Mouse (Mus musculus): ENCODE results near the gene Csf1.

The Csf1 gene

GRCm38 (mm10) chr3:107748260-107748955, 11.9 kb downstream of the Csf1 start:
- WGBS: 90% methylated on average over 14 of the region's 14 CpGs

GRCm38 (mm10) chr3:107746026-107746425, 14.2 kb downstream of the Csf1 start:
- whole genome bisulfite sequencing: 92% methylated on average over 3 of the region's 3 CpGs

GRCm38 (mm10) chr3:107743650-107744049, 16.6 kb downstream of the Csf1 start:
- 78% methylated on average over 1 of the region's 1 CpGs for WGBS

GRCm38 (mm10) chr3:107743107-107743506, 17.2 kb downstream of the Csf1 start:
- WGBS: 50% methylated on average over 3 of the region's 3 CpGs

GRCm38 (mm10) chr3:107742071-107742710, 18.1 kb downstream of the Csf1 start:
- 92% methylated on average over 10 of the region's 10 CpGs for WGBS

- 30% methylated on average over 6 of the region's 6 CpGs for WGBS
Observed at GRCm38 (mm10) chr3:107740578-107741207, 19.6 kb downstream of the Csf1 start.

- WGBS: 72% methylated on average over 2 of the region's 2 CpGs
Observed at GRCm38 (mm10) chr3:107739966-107740365, 20.3 kb downstream of the Csf1 start.

GRCm38 (mm10) chr3:107739456-107739855, 20.8 kb downstream of the Csf1 start:
- 71% methylated on average over 3 of the region's 3 CpGs for WGBS

- 46% methylated on average over 1 of the region's 1 CpGs for whole genome bisulfite sequencing
Observed at GRCm38 (mm10) chr3:107738620-107739019, 21.6 kb downstream of the Csf1 start.

- WGBS: 70% methylated on average over 1 of the region's 1 CpGs
Observed at GRCm38 (mm10) chr3:107737609-107738190, 22.6 kb downstream of the Csf1 start.

GRCm38 (mm10) chr3:107735620-107736019, 24.6 kb downstream of the Csf1 start:
- WGBS: 85% methylated on average over 13 of the region's 13 CpGs

GRCm38 (mm10) chr3:107733329-107733728, 26.9 kb downstream of the Csf1 start:
- 92% methylated on average over 1 of the region's 1 CpGs for WGBS

- WGBS: 92% methylated on average over 2 of the region's 2 CpGs
Observed at GRCm38 (mm10) chr3:107730236-107730635, 30.0 kb downstream of the Csf1 start.

GRCm38 (mm10) chr3:107728509-107728908, 31.8 kb downstream of the Csf1 start:
- WGBS: 38% methylated on average over 1 of the region's 1 CpGs

GRCm38 (mm10) chr3:107715971-107716370, 44.3 kb downstream of the Csf1 start:
- WGBS: 87% methylated on average over 1 of the region's 1 CpGs

- 63% methylated on average over 5 of the region's 5 CpGs for WGBS
Observed at GRCm38 (mm10) chr3:107714276-107714933, 45.9 kb downstream of the Csf1 start.

GRCm38 (mm10) chr3:107712081-107712480, 48.2 kb downstream of the Csf1 start:
- 67% methylated on average over 3 of the region's 3 CpGs for WGBS

GRCm38 (mm10) chr3:107709156-107709555, 51.1 kb downstream of the Csf1 start:
- WGBS: 73% methylated on average over 3 of the region's 3 CpGs

- WGBS: 72% methylated on average over 4 of the region's 4 CpGs
Observed at GRCm38 (mm10) chr3:107707239-107707638, 53.0 kb downstream of the Csf1 start.

GRCm38 (mm10) chr3:107706164-107706563, 54.1 kb downstream of the Csf1 start:
- WGBS: 78% methylated on average over 2 of the region's 2 CpGs

GRCm38 (mm10) chr3:107704371-107704705, 55.9 kb downstream of the Csf1 start:
- 59% methylated on average over 1 of the region's 1 CpGs for WGBS

Measured in cerebral cortex, adult 2 months (tissue).